Comparison of ENCODE assay signal across 10 mouse cellular contexts in the genomic region with DNA sequence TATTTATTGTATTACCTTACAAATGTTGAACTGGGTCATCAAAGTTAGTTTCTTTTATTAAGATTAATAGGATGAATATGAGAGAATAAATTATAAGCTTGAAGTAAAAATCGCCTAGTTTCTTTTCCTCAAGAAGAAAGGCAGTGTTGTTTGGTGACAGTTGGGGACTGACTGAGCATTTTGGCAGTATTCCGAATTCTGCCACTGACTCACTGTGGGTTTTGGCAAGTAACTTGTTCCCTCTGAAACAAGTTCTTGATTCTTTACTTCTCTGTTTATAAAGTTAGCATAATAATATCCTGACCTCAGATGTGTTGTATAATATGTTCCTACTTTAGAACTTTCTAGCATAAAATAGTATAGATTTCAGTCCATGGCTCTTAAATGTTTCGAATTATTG. TPM values are rescaled to one million over a fixed set of nuclear protein-coding genes. Genes with fewer than 3 reads are reported as not detected.
DNase-seq lines count a peak whose midpoint lies in the region; ATAC-seq lines count a peak whose summit lies in the region.
"Had no signal": no experiment of that assay in that cellular context is flagged by ENCODE, and none has a peak within 500 bp of the region (broad histone marks: within the 10 kb centered on the region; RNA-seq: fewer than 3 reads in every experiment).

No protein-coding gene starts in this region.

- peak; percentile 64; the same call in 1 of the 2 replicates for ATAC-seq in forebrain, embryonic 16.5 days
- no peak for ATAC-seq in forebrain, embryonic 12.5 days (ENCODE audit: low FRiP score)

- no peaks in the 10 kb centered on the region for H3K4me1 ChIP-seq in forebrain, embryonic 16.5 days (replicated peaks; ENCODE audit: control insufficient read depth, insufficient read depth, low read length)
- no peaks in the 10 kb centered on the region for H3K4me1 ChIP-seq in forebrain, embryonic 12.5 days
- H3K4me1 ChIP-seq: megakaryocyte, embryonic 14.5 days had no signal

- WGBS in forebrain, embryonic 16.5 days, result 57% methylated on average over 3 of the region's 3 CpGs
- WGBS in forebrain, embryonic 12.5 days, result 90% methylated on average over 3 of the region's 3 CpGs

- H3K9ac ChIP-seq in forebrain, embryonic 16.5 days (replicated peaks; ENCODE audit: low read depth, low read length), result no peak overlapping the region
- no peak overlapping the region for H3K9ac ChIP-seq in forebrain, embryonic 12.5 days

- no peak overlapping the region for H3K4me2 ChIP-seq in forebrain, embryonic 16.5 days (ENCODE audit: low read length)
- no peak overlapping the region for H3K4me2 ChIP-seq in forebrain, embryonic 12.5 days

- no peaks in the 10 kb centered on the region for H3K27me3 ChIP-seq in forebrain, embryonic 16.5 days (replicated peaks; ENCODE audit: control insufficient read depth, insufficient read depth, low read length)
- no peaks in the 10 kb centered on the region for H3K27me3 ChIP-seq in forebrain, embryonic 12.5 days
- H3K27me3 ChIP-seq: CH12.LX; megakaryocyte, embryonic 14.5 days had no signal

- H3K9me3 ChIP-seq in forebrain, embryonic 16.5 days (ENCODE audit: control insufficient read depth, low read length), result 0 out of 2 replicates have a peak, but pooled peaks cover 2% of the 10 kb centered on the region
- H3K9me3 ChIP-seq in forebrain, embryonic 12.5 days, result no peaks in the 10 kb centered on the region
- H3K9me3 ChIP-seq: megakaryocyte, embryonic 14.5 days had no signal

- H3K36me3 ChIP-seq in forebrain, embryonic 16.5 days (ENCODE audit: control insufficient read depth, insufficient read depth), result peaks cover 17% of the 10 kb centered on the region
- H3K36me3 ChIP-seq in forebrain, embryonic 12.5 days (replicated peaks), result peaks cover 28% of the 10 kb centered on the region

- DNase-seq in right cerebral cortex, adult 2 months (ENCODE audit: low spot score in 2 of 2), result peak; percentile 51 to 63
- no peak for DNase-seq in right cerebral cortex, postnatal 14 days
- peak; percentile 42 to 45 for DNase-seq in layer of hippocampus, postnatal 36 days
- DNase-seq in telencephalon, adult 2 months (ENCODE audit: low read depth, low spot score), result peak; percentile 88
- DNase-seq in spleen, postnatal 14 days (ENCODE audit: low spot score in 2 of 2), result no peak
- DNase-seq in urinary bladder, postnatal 4 days (ENCODE audit: low spot score in 2 of 2), result no peak

- H3K27ac ChIP-seq in forebrain, embryonic 16.5 days (ENCODE audit: low read length), result no peak overlapping the region
- no peak overlapping the region for H3K27ac ChIP-seq in forebrain, embryonic 12.5 days

- no peak overlapping the region for H3K4me3 ChIP-seq in forebrain, embryonic 16.5 days (replicated peaks; ENCODE audit: low read length)
- H3K4me3 ChIP-seq in forebrain, embryonic 12.5 days (replicated peaks), result no peak overlapping the region
- H3K4me3 ChIP-seq: megakaryocyte, embryonic 14.5 days had no signal

RNA-seq across cellular contexts. Expression of gene Ccdc88a, which starts 55.3 kb away (rescaled TPM):
- polyA plus RNA-seq in forebrain, embryonic 16.5 days (2015; fragmentation: Nextera tagmentation; extraction: Ambion mirVana), result 84.7 and 85.4 TPM in 2 replicates
- polyA plus RNA-seq in forebrain, embryonic 12.5 days (2016; fragmentation: Nextera tagmentation; extraction: Ambion mirVana), result 81.8 and 86.6 TPM in 2 replicates
- total RNA-seq in layer of hippocampus, postnatal 36 days (2021), result 10 to 100 TPM; 62.9 to 73.6 TPM

Comparison
In these comparisons a context has a peak if more than half of its experiments do, and no peak if none do; other contexts are left out.
1. DNase-seq: peak in right cerebral cortex, adult 2 months (2 of 2), layer of hippocampus, postnatal 36 days (2 of 2) and telencephalon, adult 2 months (single experiment); none in right cerebral cortex, postnatal 14 days (single experiment), spleen, postnatal 14 days (0 of 2) and urinary bladder, postnatal 4 days (0 of 2).